Mouse (Mus musculus): ENCODE results near the gene Taar6.

Gene Taar6

DNA sequence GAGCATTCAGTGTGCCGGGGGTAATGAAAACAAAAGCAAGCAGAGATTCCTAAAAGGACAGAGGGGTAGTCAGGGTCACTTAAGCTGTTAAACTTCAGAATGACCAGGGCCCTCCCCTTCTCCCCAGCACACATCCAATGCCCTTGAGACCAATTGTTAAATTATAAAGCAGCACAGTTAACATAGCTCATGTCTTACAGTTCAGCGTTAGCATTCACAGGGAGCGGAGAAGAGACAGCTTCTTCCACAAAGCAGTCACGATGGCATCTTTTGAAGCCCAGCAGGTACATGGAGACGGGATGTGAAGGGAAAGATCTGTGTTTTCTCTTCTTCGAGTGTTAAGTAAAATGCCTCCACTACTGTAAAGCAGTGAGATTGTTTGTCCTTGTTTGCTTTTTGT is 47.1 kb downstream of the Taar6 start, which contains the start of gene Taar2:
Taar2 (plus strand) TSS at position 261 of the 400 bp plus-strand sequence.
- no peak for DNase-seq (ENCODE audit: extremely low read depth, low read depth, low spot score)

- DNase-seq (ENCODE audit: extremely low read depth, low read depth, low spot score) = no peak
Measured at GRCm38 (mm10) chr10:23937613-23938012, 47.8 kb downstream of the Taar6 start.
